Mouse (Mus musculus): ENCODE data around the gene A3galt2. TPM values are rescaled to one million over a fixed set of nuclear protein-coding genes. Genes with fewer than 3 reads are reported as not detected.

Gene A3galt2
- polyA plus RNA-seq, 1 experiment from 2014 or later, result 0.11 TPM

- ATAC-seq (replicated peaks; ENCODE audit: insufficient number of reproducible peaks, low FRiP score, low TSS enrichment, low read depth), result no peak
- no peaks in the 10 kb centered on the region for H3K4me1 ChIP-seq (ENCODE audit: control insufficient read depth, insufficient read depth, low read length)
- 90% methylated on average over 22 of the region's 22 CpGs for WGBS
- H3K4me3 ChIP-seq (ENCODE audit: low read depth, low read length), result no peak overlapping the region
- H3K27ac ChIP-seq (replicated peaks; ENCODE audit: low read depth, low read length), result no peak overlapping the region
- H3K36me3 ChIP-seq (replicated peaks; ENCODE audit: control insufficient read depth, insufficient read depth, low read depth, low read length), result peaks cover 71% of the 10 kb centered on the region
- H3K9me3 ChIP-seq (replicated peaks; ENCODE audit: control insufficient read depth, low read length), result no peaks in the 10 kb centered on the region
- H3K9ac ChIP-seq (replicated peaks; ENCODE audit: low read length), result no peak overlapping the region
- DNase-seq (ENCODE audit: low spot score), result no peak
- no peaks in the 10 kb centered on the region for H3K27me3 ChIP-seq (ENCODE audit: control insufficient read depth, insufficient read depth, low read length)
- no peak overlapping the region for H3K4me2 ChIP-seq (ENCODE audit: low read depth, low read length)
These were observed 7.4 kb upstream of the A3galt2 start for GRCm38 (mm10) chr4:128747614-128748270.

- no peak for DNase-seq (ENCODE audit: low spot score)
These were observed 6.9 kb upstream of the A3galt2 start for GRCm38 (mm10) chr4:128748309-128748708.

DNA sequence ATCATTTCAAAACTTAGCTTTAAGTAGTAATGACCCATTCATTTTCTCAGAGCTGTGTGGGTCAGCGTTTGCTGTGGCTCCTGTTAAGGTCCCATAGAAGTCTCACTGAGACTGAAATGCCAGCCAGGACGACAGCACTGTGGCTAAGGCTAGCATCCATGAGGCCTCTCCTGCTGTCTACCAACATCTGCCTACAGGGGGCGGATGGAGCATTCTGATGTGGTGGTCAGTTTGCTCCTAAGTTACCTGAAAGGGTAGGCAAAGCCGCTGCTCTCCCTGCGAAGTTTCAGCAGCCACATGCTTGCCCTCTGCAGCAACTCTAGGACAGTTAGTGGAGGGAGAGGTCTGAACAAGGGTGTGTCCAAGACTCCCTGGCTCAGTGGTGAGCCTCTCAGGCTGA, 4.2 kb upstream of the A3galt2 start:
- H3K4me1 ChIP-seq (ENCODE audit: control insufficient read depth, insufficient read depth, low read length), result no peaks in the 10 kb centered on the region; the same call in 1 of the 2 replicates
- H3K9me3 ChIP-seq (replicated peaks; ENCODE audit: control insufficient read depth, low read length), result no peaks in the 10 kb centered on the region
- H3K4me3 ChIP-seq (ENCODE audit: low read depth, low read length), result no peak overlapping the region
- ATAC-seq (replicated peaks; ENCODE audit: insufficient number of reproducible peaks, low FRiP score, low TSS enrichment, low read depth) (no peak), DNase-seq (ENCODE audit: low spot score) (peak; percentile 36)
- H3K9ac ChIP-seq (replicated peaks; ENCODE audit: low read length), result no peak overlapping the region
- no peaks in the 10 kb centered on the region for H3K27me3 ChIP-seq (ENCODE audit: control insufficient read depth, insufficient read depth, low read length)
- peaks cover 55% of the 10 kb centered on the region for H3K36me3 ChIP-seq (replicated peaks; ENCODE audit: control insufficient read depth, insufficient read depth, low read depth, low read length)
- WGBS, result 67% methylated on average over 5 of the region's 5 CpGs
- no peak overlapping the region for H3K4me2 ChIP-seq (ENCODE audit: low read depth, low read length)
- no peak overlapping the region for H3K27ac ChIP-seq (replicated peaks; ENCODE audit: low read depth, low read length)

More at GRCm38 (mm10) chr4:128748309-128748708, 6.9 kb upstream of the A3galt2 start:
- Histone ChIP-seq H3K9ac (replicated peaks; ENCODE audit: low read length) (no peak overlapping the region), H3K4me3 (ENCODE audit: low read depth, low read length) (no peak overlapping the region), H3K27ac (replicated peaks; ENCODE audit: low read depth, low read length) (no peak overlapping the region), H3K36me3 (replicated peaks; ENCODE audit: control insufficient read depth, insufficient read depth, low read depth, low read length) (peaks cover 71% of the 10 kb centered on the region), H3K4me1 (ENCODE audit: control insufficient read depth, insufficient read depth, low read length) (no peaks in the 10 kb centered on the region), H3K27me3 (ENCODE audit: control insufficient read depth, insufficient read depth, low read length) (no peaks in the 10 kb centered on the region), H3K4me2 (ENCODE audit: low read depth, low read length) (no peak overlapping the region), H3K9me3 (replicated peaks; ENCODE audit: control insufficient read depth, low read length) (no peaks in the 10 kb centered on the region)
- WGBS, result 92% methylated on average over 7 of the region's 7 CpGs
- ATAC-seq (replicated peaks; ENCODE audit: insufficient number of reproducible peaks, low FRiP score, low TSS enrichment, low read depth), result no peak

- Histone ChIP-seq H3K27ac (replicated peaks; ENCODE audit: low read depth, low read length) (no peak overlapping the region), H3K9me3 (replicated peaks; ENCODE audit: control insufficient read depth, low read length) (no peaks in the 10 kb centered on the region), H3K4me2 (ENCODE audit: low read depth, low read length) (no peak overlapping the region), H3K9ac (replicated peaks; ENCODE audit: low read length) (no peak overlapping the region), H3K4me3 (ENCODE audit: low read depth, low read length) (no peak overlapping the region), H3K4me1 (ENCODE audit: control insufficient read depth, insufficient read depth, low read length) (no peaks in the 10 kb centered on the region; the same call in 1 of the 2 replicates), H3K27me3 (ENCODE audit: control insufficient read depth, insufficient read depth, low read length) (no peaks in the 10 kb centered on the region), H3K36me3 (replicated peaks; ENCODE audit: control insufficient read depth, insufficient read depth, low read depth, low read length) (peaks cover 44% of the 10 kb centered on the region)
- WGBS, result 89% methylated on average over 13 of the region's 13 CpGs
- ATAC-seq (replicated peaks; ENCODE audit: insufficient number of reproducible peaks, low FRiP score, low TSS enrichment, low read depth) (no peak), DNase-seq (ENCODE audit: low spot score) (no peak)
These were observed 3.0 kb upstream of the A3galt2 start for GRCm38 (mm10) chr4:128752031-128752757.

- Histone ChIP-seq H3K4me1 (ENCODE audit: control insufficient read depth, insufficient read depth, low read length) (no peaks in the 10 kb centered on the region; the same call in 1 of the 2 replicates), H3K36me3 (replicated peaks; ENCODE audit: control insufficient read depth, insufficient read depth, low read depth, low read length) (peaks cover 31% of the 10 kb centered on the region), H3K27ac (replicated peaks; ENCODE audit: low read depth, low read length) (no peak overlapping the region), H3K9me3 (replicated peaks; ENCODE audit: control insufficient read depth, low read length) (no peaks in the 10 kb centered on the region), H3K4me3 (ENCODE audit: low read depth, low read length) (no peak overlapping the region), H3K9ac (replicated peaks; ENCODE audit: low read length) (no peak overlapping the region), H3K4me2 (ENCODE audit: low read depth, low read length) (no peak overlapping the region), H3K27me3 (ENCODE audit: control insufficient read depth, insufficient read depth, low read length) (no peaks in the 10 kb centered on the region)
- DNase-seq (ENCODE audit: low spot score), result no peak
- WGBS, result 89% methylated on average over 7 of the region's 7 CpGs
- no peak for ATAC-seq (replicated peaks; ENCODE audit: insufficient number of reproducible peaks, low FRiP score, low TSS enrichment, low read depth)
These were observed 1.6 kb upstream of the A3galt2 start for GRCm38 (mm10) chr4:128753571-128753970.

DNA sequence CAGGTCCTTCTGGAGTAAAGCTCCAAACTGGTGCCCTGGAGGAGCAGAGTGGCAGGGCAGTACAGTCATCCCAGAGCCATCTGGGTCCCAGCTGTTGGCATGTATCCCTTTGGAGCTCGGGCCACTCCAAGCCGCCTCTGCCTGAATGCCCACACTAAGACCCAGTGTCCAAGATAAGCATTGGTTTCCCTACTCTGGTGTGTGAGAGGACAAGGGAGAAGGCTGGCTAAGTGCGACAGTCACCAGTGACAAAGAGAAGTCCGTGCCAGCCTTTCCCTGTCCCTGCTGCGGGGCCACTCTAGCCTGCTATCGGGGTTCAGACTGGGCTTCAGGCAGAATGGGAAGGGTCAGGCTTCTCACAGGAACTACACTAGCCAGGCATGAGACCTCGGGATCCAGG, 736 bp downstream of the A3galt2 start:
- ATAC-seq (replicated peaks; ENCODE audit: insufficient number of reproducible peaks, low FRiP score, low TSS enrichment, low read depth) (no peak), DNase-seq (ENCODE audit: low spot score) (no peak)
- Histone ChIP-seq H3K4me1 (ENCODE audit: control insufficient read depth, insufficient read depth, low read length) (no peaks in the 10 kb centered on the region; the same call in 1 of the 2 replicates), H3K9me3 (replicated peaks; ENCODE audit: control insufficient read depth, low read length) (no peaks in the 10 kb centered on the region), H3K9ac (replicated peaks; ENCODE audit: low read length) (no peak overlapping the region), H3K4me3 (ENCODE audit: low read depth, low read length) (no peak overlapping the region), H3K27ac (replicated peaks; ENCODE audit: low read depth, low read length) (no peak overlapping the region), H3K36me3 (replicated peaks; ENCODE audit: control insufficient read depth, insufficient read depth, low read depth, low read length) (peaks cover 16% of the 10 kb centered on the region), H3K27me3 (ENCODE audit: control insufficient read depth, insufficient read depth, low read length) (no peaks in the 10 kb centered on the region), H3K4me2 (ENCODE audit: low read depth, low read length) (no peak overlapping the region)
- WGBS, result 73% methylated on average over 7 of the region's 7 CpGs

DNA sequence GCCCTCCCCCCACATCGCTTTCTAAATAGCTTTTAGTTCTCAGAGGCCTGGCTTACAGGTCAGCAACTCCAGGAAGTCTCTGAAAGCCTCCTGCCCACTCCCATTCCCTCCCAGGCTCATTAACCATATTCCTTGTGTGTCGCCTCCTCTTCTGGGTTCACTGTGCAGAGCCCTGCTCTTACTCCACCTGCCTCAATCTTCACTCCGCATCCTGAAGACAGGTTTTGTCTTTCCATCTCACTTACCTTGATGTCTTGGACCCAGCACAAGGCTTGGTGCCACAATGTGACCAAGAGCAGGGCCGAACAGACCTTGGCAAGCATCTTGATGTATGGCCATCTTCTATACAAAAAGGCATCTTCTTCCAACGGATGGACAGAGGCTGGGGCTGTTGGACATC, 4.0 kb downstream of the A3galt2 start:
- Histone ChIP-seq H3K36me3 (replicated peaks; ENCODE audit: control insufficient read depth, insufficient read depth, low read depth, low read length) (no peaks in the 10 kb centered on the region), H3K27ac (replicated peaks; ENCODE audit: low read depth, low read length) (no peak overlapping the region), H3K9me3 (replicated peaks; ENCODE audit: control insufficient read depth, low read length) (no peaks in the 10 kb centered on the region), H3K27me3 (ENCODE audit: control insufficient read depth, insufficient read depth, low read length) (no peaks in the 10 kb centered on the region), H3K4me1 (ENCODE audit: control insufficient read depth, insufficient read depth, low read length) (no peaks in the 10 kb centered on the region; the same call in 1 of the 2 replicates), H3K9ac (replicated peaks; ENCODE audit: low read length) (no peak overlapping the region), H3K4me3 (ENCODE audit: low read depth, low read length) (no peak overlapping the region), H3K4me2 (ENCODE audit: low read depth, low read length) (no peak overlapping the region)
- no peak for ATAC-seq (replicated peaks; ENCODE audit: insufficient number of reproducible peaks, low FRiP score, low TSS enrichment, low read depth)
- 83% methylated on average over 5 of the region's 5 CpGs for WGBS
- DNase-seq (ENCODE audit: low spot score), result no peak

DNA sequence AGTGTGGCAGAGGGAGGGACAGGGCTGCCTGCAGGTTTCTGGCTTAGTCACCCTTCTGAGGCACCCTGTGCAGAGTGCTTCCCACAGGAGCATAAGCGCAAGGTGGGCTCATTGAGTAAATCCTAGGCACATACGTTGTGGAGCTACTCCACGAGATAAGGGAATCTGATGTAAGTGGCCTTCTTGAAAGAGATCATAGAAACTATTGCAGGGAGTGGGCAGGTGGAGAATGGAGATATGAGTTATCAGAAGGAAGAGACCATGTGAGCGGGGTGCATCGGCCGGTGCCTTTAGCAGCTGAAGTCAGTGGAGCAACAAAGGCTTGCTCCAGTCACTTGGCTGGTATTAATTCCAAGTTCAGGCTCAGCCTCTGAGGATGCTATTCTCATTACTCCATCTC, 4.9 kb downstream of the A3galt2 start:
- no peak overlapping the region for H3K4me2 ChIP-seq (ENCODE audit: low read depth, low read length)
- no peaks in the 10 kb centered on the region for H3K36me3 ChIP-seq (replicated peaks; ENCODE audit: control insufficient read depth, insufficient read depth, low read depth, low read length)
- no peak overlapping the region for H3K9ac ChIP-seq (replicated peaks; ENCODE audit: low read length)
- H3K4me1 ChIP-seq (ENCODE audit: control insufficient read depth, insufficient read depth, low read length), result no peaks in the 10 kb centered on the region; the same call in 1 of the 2 replicates
- H3K27me3 ChIP-seq (ENCODE audit: control insufficient read depth, insufficient read depth, low read length), result no peaks in the 10 kb centered on the region
- 91% methylated on average over 6 of the region's 6 CpGs for WGBS
- DNase-seq (ENCODE audit: low spot score) (no peak), ATAC-seq (replicated peaks; ENCODE audit: insufficient number of reproducible peaks, low FRiP score, low TSS enrichment, low read depth) (no peak)
- no peak overlapping the region for H3K27ac ChIP-seq (replicated peaks; ENCODE audit: low read depth, low read length)
- H3K9me3 ChIP-seq (replicated peaks; ENCODE audit: control insufficient read depth, low read length), result no peaks in the 10 kb centered on the region
- no peak overlapping the region for H3K4me3 ChIP-seq (ENCODE audit: low read depth, low read length)
